Mouse (Mus musculus) ES-Bruce4 (cell line): ENCODE results near the gene Txnrd1.
A peak's percentile ranks its signal among the peaks of the same experiment; 100 is the strongest.

Experiments used
- CTCF ChIP-seq: IDR thresholded peaks from one replicate; pipeline ENCODE4 v1.8.1; 2011; ENCODE audit warnings: low read depth, low read length
- EP300 ChIP-seq: IDR thresholded peaks from 2 replicates; pipeline ENCODE4 v1.6.1; 2011; ENCODE audit warnings: low read depth, low read length; ENCODE audit not compliant: insufficient read depth
- POLR2A ChIP-seq: IDR thresholded peaks from one replicate; pipeline ENCODE4 v1.8.1; 2011; ENCODE audit warnings: low read length; ENCODE audit not compliant: insufficient read depth

GRCm38 (mm10) chr10:82807238-82807637 is 26.5 kb upstream of the Txnrd1 start:
- TF ChIP-seq CTCF (no peak), POLR2A (no peak), EP300 (peak; percentile 86; the same call in 1 of the 2 replicates)
